Mouse (Mus musculus) bone marrow macrophage, adult 2 months (primary cell): Measurements from ENCODE around the gene Mecr. TPM values are rescaled to one million over a fixed set of nuclear protein-coding genes. Genes with fewer than 3 reads are reported as not detected.

Experiments used
- H3K27ac ChIP-seq: 2 replicates; pipeline ENCODE4 v1.5.1; 2012; ENCODE audit warnings: low read depth, low read length; ENCODE audit not compliant: insufficient read depth
- H3K4me1 ChIP-seq: 2 replicates; pipeline ENCODE4 v1.6.1; 2012; ENCODE audit warnings: low read length; ENCODE audit not compliant: control insufficient read depth, insufficient read depth
- H3K4me3 ChIP-seq: 2 replicates; pipeline ENCODE4 v1.5.1; 2012; ENCODE audit warnings: mild to moderate bottlenecking, low read length, moderate library complexity; ENCODE audit not compliant: insufficient read depth
- CTCF ChIP-seq: IDR thresholded peaks from 2 replicates; pipeline ENCODE4 v1.5.1; 2012; ENCODE audit warnings: low read depth, mild to moderate bottlenecking, low read length, moderate library complexity
- POLR2A ChIP-seq: IDR thresholded peaks from 2 replicates; pipeline ENCODE4 v1.6.1; 2012; ENCODE audit warnings: mild to moderate bottlenecking, low read depth, low read length, borderline replicate concordance
- polyA plus RNA-seq: library from polyadenylated mRNA; stranded (reverse); fragments of >200 nt; gene quantifications from 2 replicates; pipeline ENCODE4 v1.2.4, GENCODE M21; 2012; ENCODE audit not compliant: missing spikeins, insufficient read depth, insufficient read length

The Mecr gene
- polyA plus RNA-seq, 1 experiment: 17.5 TPM

DNA sequence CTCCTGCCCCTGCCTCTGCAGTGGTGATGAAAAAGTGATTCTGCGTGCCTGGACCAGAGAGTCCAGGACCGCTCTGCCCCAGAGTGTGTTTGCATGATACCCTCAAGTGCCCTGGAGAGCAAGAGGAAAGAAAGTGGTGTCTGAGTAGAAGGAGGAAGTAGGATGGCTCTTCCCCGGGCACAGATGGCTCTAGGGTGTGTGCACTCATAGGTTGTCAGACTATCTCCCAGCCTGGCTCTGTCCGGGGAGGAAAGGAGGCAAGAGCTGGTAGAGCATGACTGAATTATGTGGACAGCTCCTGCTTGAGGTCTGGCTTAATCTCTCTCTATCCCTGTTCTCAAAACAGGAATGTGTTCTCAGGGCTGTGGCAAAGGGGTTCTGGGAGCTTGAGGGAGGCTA is 18.1 kb downstream of the Mecr start:
- Histone ChIP-seq H3K27ac (peak overlapping the region; percentile 72), H3K4me1 (peaks cover 34% of the 10 kb centered on the region), H3K4me3 (no peak overlapping the region)
- TF ChIP-seq POLR2A: no peak
- TF ChIP-seq CTCF: no peak

DNA sequence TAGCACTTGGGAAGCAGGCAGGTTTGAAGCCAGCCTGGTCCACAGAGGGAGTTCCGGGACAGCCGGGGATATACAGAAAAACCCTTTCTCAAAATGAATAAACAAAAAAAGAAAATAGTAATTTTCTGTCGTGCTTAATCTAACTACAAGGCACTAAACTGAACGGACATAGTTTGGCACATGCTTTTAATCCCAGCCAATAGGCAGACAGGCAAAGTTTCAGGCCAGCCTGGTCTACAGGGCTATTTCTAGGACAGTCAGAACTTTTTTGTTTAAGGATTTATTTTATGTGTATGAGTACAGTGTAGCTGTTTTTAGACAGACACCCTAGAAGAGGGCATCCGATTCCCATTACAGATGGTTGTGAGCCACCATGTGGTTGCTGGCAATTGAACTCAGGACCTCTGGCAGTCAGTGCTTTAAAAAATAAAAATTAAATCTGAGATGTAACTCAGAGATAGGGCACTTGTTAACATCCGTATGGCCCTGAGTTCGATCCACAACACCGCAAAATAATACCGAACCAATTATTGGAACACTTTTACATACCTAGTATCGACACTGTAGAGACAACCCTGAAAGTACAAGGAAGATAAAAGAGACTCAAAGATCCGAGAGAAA is 29.5 kb downstream of the Mecr start:
- Histone ChIP-seq H3K4me3 (peak overlapping the region; percentile 76), H3K27ac (peak overlapping the region; percentile 79), H3K4me1 (peaks cover 14% of the 10 kb centered on the region)
- TF ChIP-seq CTCF (no peak), POLR2A (no peak)

DNA sequence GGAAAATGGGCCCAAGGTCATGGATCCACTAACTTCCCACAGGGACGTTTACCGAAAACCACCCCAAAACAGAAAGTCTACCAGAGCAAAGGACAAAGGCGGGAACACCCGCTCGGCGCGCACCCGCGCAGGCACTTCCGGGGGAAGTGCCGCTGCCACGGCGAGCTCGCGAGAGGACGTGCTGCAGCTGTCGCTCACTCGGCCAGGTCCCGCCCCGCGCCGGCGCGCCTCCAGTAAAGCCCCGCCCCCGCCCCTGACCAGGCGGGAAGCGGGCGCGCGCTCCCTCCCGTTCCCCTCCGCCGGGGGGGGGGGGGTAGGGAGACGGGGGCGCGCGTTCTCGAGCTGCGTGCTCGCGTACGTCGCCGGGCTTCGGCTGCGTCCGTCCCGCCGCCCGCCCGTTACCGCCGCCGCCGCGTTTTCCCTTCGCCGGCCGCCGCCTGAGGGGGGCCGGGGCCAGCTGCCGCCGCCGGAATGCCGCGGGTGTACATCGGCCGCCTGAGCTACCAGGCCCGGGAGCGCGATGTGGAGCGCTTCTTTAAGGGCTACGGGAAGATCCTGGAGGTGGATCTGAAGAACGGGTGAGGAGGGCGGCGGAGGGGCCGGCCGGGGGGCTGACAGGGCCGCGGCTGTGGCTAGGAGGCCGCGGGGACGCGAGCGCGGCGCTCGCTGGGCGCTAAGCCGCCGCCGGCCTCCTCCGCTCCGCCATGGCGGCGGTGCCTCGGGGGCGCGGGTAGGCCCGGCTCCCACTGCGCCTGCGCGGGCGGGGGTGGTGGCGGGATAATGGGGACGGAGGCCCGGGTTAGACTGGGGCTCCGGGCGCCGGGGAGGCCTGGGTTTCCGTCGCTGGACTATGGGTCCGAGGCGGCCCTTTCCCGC is 30.3 kb downstream of the Mecr start, which contains the start of gene Srsf4:
Srsf4 (plus strand) TSS at position 325 of the 876 bp plus-strand sequence.
- Histone ChIP-seq H3K27ac (peak within 1 kb of the TSS; percentile 82), H3K4me1 (peaks cover 14% of the 10 kb centered on the region), H3K4me3 (peak within 1 kb of the TSS; percentile 86)
- TF ChIP-seq CTCF: no peak
- TF ChIP-seq POLR2A: no peak

DNA sequence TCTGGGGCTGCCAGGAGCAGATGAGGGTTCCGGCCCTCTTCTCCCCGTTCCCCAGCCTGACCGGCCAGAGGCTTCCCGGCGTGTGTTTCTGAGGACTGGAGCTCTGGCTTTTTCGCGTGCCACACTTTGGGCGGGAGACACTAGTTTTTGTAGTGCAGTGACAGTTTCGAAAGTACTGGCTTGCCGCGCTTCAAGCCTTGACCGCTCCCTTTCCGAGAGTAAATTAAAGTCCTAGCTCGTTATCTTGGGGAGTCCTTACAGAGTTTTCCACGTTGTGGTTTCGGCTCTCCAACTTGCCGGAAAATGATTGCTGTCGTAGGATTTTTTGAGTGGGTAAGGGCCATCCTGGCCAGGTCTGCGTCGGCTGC is 30.9 kb downstream of the Mecr start:
- H3K4me1 ChIP-seq: peaks cover 14% of the 10 kb centered on the region
- TF ChIP-seq CTCF (no peak), POLR2A (no peak)
- peak overlapping the region; percentile 82 for H3K27ac ChIP-seq
- peak overlapping the region; percentile 86 for H3K4me3 ChIP-seq

DNA sequence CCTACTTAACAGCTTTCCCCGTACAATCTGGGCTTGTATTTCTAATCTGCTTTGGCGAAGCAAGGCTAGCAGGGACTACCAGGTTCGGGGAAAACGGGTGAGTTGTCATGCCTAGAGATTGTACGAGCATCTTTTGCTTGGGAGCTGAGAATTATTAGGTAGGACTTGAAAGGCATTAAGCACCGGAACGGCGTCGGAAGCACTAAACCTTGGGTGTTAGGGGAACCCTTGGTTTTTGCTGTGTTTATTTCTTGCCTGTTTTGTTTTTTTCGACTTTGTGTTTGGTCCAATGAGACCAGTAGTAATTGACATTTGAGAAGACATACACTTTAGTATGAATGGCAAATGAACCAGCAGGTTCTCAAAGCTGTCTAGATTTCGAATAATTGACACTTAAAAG is 31.3 kb downstream of the Mecr start:
- TF ChIP-seq POLR2A (no peak), CTCF (no peak)
- Histone ChIP-seq H3K4me1 (peaks cover 15% of the 10 kb centered on the region), H3K4me3 (peak overlapping the region; percentile 86), H3K27ac (peak overlapping the region; percentile 82)

DNA sequence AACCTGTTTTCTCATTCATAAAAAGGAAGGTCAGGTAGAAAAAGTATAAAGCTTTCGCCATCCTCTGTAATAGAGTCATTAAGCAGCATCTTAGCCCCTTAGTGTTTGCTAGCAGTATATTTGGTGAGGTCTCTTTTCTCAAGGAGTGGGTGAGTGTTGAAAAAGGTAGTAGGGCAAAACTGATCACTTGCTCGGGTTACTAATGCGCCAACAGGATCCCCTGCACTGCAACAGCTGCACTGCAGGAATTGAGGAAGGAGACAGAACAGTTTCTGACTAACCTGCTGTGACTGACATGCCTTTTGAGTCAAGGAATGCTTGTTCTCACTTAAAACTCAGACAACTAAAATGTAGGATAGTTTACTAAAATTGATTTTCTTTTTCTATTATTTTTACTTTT is 32.0 kb downstream of the Mecr start:
- TF ChIP-seq POLR2A (no peak), CTCF (no peak)
- H3K4me1 ChIP-seq: peaks cover 19% of the 10 kb centered on the region
- peak overlapping the region; percentile 86 for H3K4me3 ChIP-seq
- H3K27ac ChIP-seq: no peak overlapping the region

DNA sequence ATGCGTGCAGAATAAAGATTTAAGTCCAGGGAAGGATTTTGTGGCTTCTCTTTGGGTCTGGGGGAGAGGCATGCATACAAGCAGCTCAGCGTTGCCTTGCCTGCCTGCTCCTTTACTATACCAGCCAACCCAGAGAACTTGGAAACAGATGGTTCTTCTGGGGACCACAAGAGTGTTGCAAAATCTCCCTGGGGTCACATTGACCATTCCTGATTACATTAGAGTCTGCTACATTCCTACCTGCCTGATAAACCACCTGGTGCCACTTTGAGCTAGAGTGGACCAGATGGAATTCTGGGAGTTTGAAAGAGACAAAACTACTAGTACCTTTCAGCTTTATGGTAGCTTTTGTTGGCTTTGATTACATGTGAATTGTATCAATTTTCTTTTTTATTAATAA is 33.6 kb downstream of the Mecr start:
- H3K4me1 ChIP-seq: peaks cover 29% of the 10 kb centered on the region
- no peak overlapping the region for H3K4me3 ChIP-seq
- H3K27ac ChIP-seq: no peak overlapping the region
- no peak for TF ChIP-seq POLR2A
- TF ChIP-seq CTCF: no peak

DNA sequence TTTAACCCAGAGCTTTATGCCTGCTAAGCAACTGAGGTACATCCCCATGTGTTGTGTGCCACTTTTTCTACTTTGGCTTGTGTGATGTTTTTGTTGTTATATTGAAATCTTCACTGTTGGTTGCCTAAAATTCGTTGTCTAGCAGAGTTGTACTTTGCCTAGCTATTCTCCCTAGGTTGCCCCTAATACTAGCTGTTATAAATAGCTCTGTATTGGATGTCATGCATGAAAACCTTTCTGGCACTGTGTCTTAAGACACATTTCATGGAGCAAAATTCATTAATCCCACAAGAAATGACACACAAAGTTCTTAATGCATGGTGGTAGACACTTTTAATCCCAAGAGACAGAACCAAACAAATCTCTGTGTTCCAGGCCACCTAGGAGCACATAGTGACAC is 36.4 kb downstream of the Mecr start:
- H3K4me3 ChIP-seq: no peak overlapping the region
- H3K27ac ChIP-seq: no peak overlapping the region
- H3K4me1 ChIP-seq: peaks cover 36% of the 10 kb centered on the region
- no peak for TF ChIP-seq POLR2A
- no peak for TF ChIP-seq CTCF

DNA sequence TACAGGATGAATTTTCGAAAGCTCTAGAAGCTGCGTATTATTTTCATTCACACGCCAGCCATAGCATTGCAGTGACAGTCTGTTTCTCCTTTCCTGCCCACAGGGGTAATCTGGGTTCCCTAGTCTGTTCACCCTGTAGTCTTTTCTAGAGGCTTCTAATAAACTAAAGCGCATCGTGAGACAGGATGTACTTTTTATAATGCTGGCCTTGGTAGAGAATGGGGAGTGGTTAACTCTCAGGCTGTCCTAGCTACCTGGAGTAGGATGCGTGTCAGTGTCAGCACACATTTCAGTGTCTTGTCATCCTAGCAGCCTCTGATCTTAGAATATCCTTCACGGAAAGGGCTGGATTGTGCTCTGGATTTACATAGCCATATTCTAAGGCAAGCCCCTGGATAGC is 38.0 kb downstream of the Mecr start:
- TF ChIP-seq POLR2A (no peak), CTCF (no peak)
- Histone ChIP-seq H3K27ac (no peak overlapping the region), H3K4me1 (peaks cover 29% of the 10 kb centered on the region), H3K4me3 (no peak overlapping the region)

DNA sequence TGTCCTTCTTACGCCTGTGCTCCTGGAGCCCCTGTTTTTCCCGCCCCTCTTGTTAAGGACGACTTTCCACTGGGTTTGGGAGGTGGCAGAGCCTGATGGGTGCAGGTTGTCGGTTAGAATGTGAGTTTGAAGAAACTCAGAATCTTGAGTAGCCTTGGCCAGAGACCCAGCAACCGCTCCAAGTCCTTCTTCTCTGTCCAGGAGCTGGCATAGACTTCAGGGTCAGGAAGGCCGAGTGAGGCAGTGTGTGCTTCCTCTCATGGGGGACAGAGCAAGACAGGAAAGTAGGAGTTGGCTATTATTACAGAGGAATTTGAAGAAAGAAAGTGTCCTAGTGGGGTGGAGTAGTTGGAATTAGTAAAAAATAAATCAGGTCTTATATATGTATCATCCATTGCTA is 40.3 kb downstream of the Mecr start:
- no peak for TF ChIP-seq CTCF
- TF ChIP-seq POLR2A: no peak
- Histone ChIP-seq H3K27ac (no peak overlapping the region), H3K4me1 (peaks cover 24% of the 10 kb centered on the region), H3K4me3 (no peak overlapping the region)

DNA sequence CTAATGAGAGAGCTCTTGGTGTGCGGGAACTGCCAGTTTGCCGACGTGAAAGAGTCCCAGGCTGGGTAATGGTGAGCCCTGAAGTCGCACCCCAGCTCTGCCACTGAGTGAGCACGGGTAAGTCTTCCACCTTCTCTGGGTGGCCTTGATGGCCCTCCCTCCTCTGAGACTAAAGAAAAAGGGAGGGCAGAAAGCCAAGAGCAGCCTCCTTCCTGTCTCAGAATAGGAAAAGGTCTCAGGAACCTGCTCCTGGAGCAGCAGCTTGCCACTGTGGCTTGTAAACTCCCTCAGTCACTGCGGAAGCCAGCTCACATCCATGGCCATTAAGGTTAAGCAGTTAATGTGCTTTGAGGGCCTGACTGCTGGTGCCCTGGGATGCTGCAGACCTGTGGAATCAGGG is 42.1 kb downstream of the Mecr start:
- H3K4me1 ChIP-seq: peaks cover 25% of the 10 kb centered on the region

More for the DNA sequence above, 42.1 kb downstream of the Mecr start:
- TF ChIP-seq CTCF (no peak), POLR2A (no peak)
- H3K27ac ChIP-seq: no peak overlapping the region
- H3K4me3 ChIP-seq: no peak overlapping the region
